Mouse (Mus musculus): ENCODE results near the gene Hps5. TPM values are rescaled to one million over a fixed set of nuclear protein-coding genes. Genes with fewer than 3 reads are reported as not detected.

Gene Hps5
- total and polyA plus RNA-seq, 3 experiments = 17.8 to 26.0 (median 20.8) TPM

- H3K4me2 ChIP-seq (ENCODE audit: insufficient read depth, low read depth, poor library complexity, severe bottlenecking) = peak overlapping the region; percentile 14
- no peaks in the 10 kb centered on the region for H3K36me3 ChIP-seq (replicated peaks in 1 of 2; ENCODE audit: control insufficient read depth in 1 of 2, insufficient read depth in 1 of 2, low read length in 1 of 2)
- H3K9me3 ChIP-seq (replicated peaks; ENCODE audit: low read length) = no peaks in the 10 kb centered on the region
- H3K27ac ChIP-seq (ENCODE audit: insufficient read depth, low read depth) = no peak overlapping the region
- TF ChIP-seq ZMIZ1 (IDR thresholded peaks at IDR 0.05; ENCODE audit: low read depth, low read length) (0 out of 2 replicates have a peak, but pooled peaks have one; percentile 25), SIN3A (IDR thresholded peaks at IDR 0.05; ENCODE audit: low read length) (0 out of 2 replicates have a peak, but pooled peaks have one; percentile 45), MYC (IDR thresholded peaks at IDR 0.05; ENCODE audit: low read depth, low read length) (peak; percentile 72; the same call in 1 of the 2 replicates), TCF12 (IDR thresholded peaks at IDR 0.05; ENCODE audit: low read depth, low read length) (peak; percentile 74; the same call in 1 of the 2 replicates), USF2 (conservative IDR thresholded peaks at IDR 0.05; ENCODE audit: low read depth, low read length) (peak; percentile 92), TBP (conservative IDR thresholded peaks at IDR 0.05; ENCODE audit: low read depth, low read length) (peak; percentile 65), CHD1 (IDR thresholded peaks at IDR 0.05; ENCODE audit: low read depth, low read length) (no peak), ZC3H11A (IDR thresholded peaks at IDR 0.05; ENCODE audit: low read depth, low read length) (no peak), MAZ (IDR thresholded peaks at IDR 0.05; ENCODE audit: low read depth, low read length) (no peak), POLR2AphosphoS2 (IDR thresholded peaks at IDR 0.05; ENCODE audit: low read depth, low read length) (no peak), MAFK (IDR thresholded peaks at IDR 0.05; ENCODE audit: insufficient replicate concordance, low read length) (no peak), ETS1 (conservative IDR thresholded peaks at IDR 0.05; ENCODE audit: low read depth, low read length) (peak; percentile 32; the same call in 1 of the 2 replicates), ZNF384 (IDR thresholded peaks at IDR 0.05; ENCODE audit: low read depth, low read length) (no peak), ELF1 (IDR thresholded peaks at IDR 0.05; ENCODE audit: low read depth, low read length) (no peak), RAD21 (IDR thresholded peaks at IDR 0.05; ENCODE audit: low read depth, low read length) (no peak), SMC3 (IDR thresholded peaks at IDR 0.05; ENCODE audit: low read depth, low read length) (no peak), POLR2A (IDR thresholded peaks at IDR 0.05; ENCODE audit: low read depth, low read length) (peak; percentile 77), MAX (IDR thresholded peaks at IDR 0.05; ENCODE audit: low read length) (peak; percentile 97), USF1 (IDR thresholded peaks at IDR 0.05; ENCODE audit: low read depth, low read length) (peak; percentile 91), HCFC1 (IDR thresholded peaks at IDR 0.05; ENCODE audit: low read depth, low read length) (peak; percentile 66), MEF2A (IDR thresholded peaks at IDR 0.05; ENCODE audit: borderline replicate concordance, low read depth, low read length) (no peak), ZKSCAN1 (IDR thresholded peaks at IDR 0.05; ENCODE audit: borderline replicate concordance, low read depth, low read length) (no peak), E2F4 (IDR thresholded peaks at IDR 0.05; ENCODE audit: insufficient replicate concordance, low read depth, low read length) (no peak), NRF1 (IDR thresholded peaks at IDR 0.05; ENCODE audit: low read depth, low read length) (no peak), CHD2 (IDR thresholded peaks at IDR 0.05; ENCODE audit: low read length) (no peak), IRF4 (IDR thresholded peaks at IDR 0.05; ENCODE audit: low read depth, low read length) (peak; percentile 48; the same call in 1 of the 2 replicates), RCOR1 (conservative IDR thresholded peaks at IDR 0.05; ENCODE audit: low read depth, low read length) (no peak), MXI1 (IDR thresholded peaks at IDR 0.05; ENCODE audit: low read depth, low read length) (peak; percentile 69; the same call in 1 of the 2 replicates), GABPA (IDR thresholded peaks at IDR 0.05; ENCODE audit: insufficient replicate concordance, low read depth, low read length) (no peak), NELFE (IDR thresholded peaks at IDR 0.05; ENCODE audit: low read depth, low read length) (peak; percentile 36; the same call in 1 of the 2 replicates), EP300 (IDR thresholded peaks at IDR 0.05; ENCODE audit: low read length) (no peak), UBTF (IDR thresholded peaks at IDR 0.05; ENCODE audit: low read depth, low read length) (no peak), JUN (IDR thresholded peaks at IDR 0.05; ENCODE audit: insufficient read depth, low read depth, low read length) (no peak), KAT2A (IDR thresholded peaks at IDR 0.05; ENCODE audit: insufficient replicate concordance, low read length) (0 out of 2 replicates have a peak, but pooled peaks have one; percentile 35), CTCF (conservative IDR thresholded peaks at IDR 0.05 in 1 of 2, IDR thresholded peaks at IDR 0.05 in 1 of 2; ENCODE audit: low read depth in 2 of 2, low read length in 2 of 2) (no peak), BHLHE40 (IDR thresholded peaks at IDR 0.05; ENCODE audit: low read depth, low read length) (peak; percentile 84), PAX5 (IDR thresholded peaks at IDR 0.05; ENCODE audit: low read length) (no peak), JUND (conservative IDR thresholded peaks at IDR 0.05; ENCODE audit: low read depth, low read length) (no peak)
- dilution Hi-C loops (cut with MboI; ENCODE audit: extremely low pct_ligation_motif_present, extremely low pct_unique_long_range_greater_than_20kb, low sequenced_read_pairs) (no loop called here), in situ Hi-C loops (cut with MboI; ENCODE audit: low pct_ligation_motif_present, low pct_unique_long_range_greater_than_20kb, low sequenced_read_pairs) (no loop called here)
- peaks cover 11 to 31% of the 10 kb centered on the region in 2 experiments; a peak in 3 of 4 replicates for H3K4me1 ChIP-seq (ENCODE audit: control insufficient read depth in 1 of 2, insufficient read depth in 2 of 2)
- no peaks in the 10 kb centered on the region for H3K79me2 ChIP-seq (replicated peaks; ENCODE audit: control insufficient read depth, extremely low read depth, insufficient read depth, poor library complexity, severe bottlenecking)
- peak overlapping the region; percentile 25 for H3K9ac ChIP-seq (ENCODE audit: insufficient read depth, low read depth)
- H3K27me3 ChIP-seq (replicated peaks) = no peaks in the 10 kb centered on the region
- peak; percentile 56 for DNase-seq (ENCODE audit: extremely low read depth)
- peak overlapping the region in 2 of 3 experiments; percentile 14 to 25 for H3K4me3 ChIP-seq (replicated peaks in 1 of 3; ENCODE audit: low read depth in 2 of 3, low read length in 2 of 3, poor library complexity in 1 of 3)
These were observed 75.4 kb downstream of the Hps5 start for GRCm38 (mm10) chr7:46720460-46720859.
